8 mouse cellular contexts compared by ENCODE assay signal in genomic region chr5:100036681-100037080, GRCm38 (mm10). TPM values are rescaled to one million over a fixed set of nuclear protein-coding genes. Genes with fewer than 3 reads are reported as not detected.
DNase-seq lines count a peak whose midpoint lies in the region; ATAC-seq and TF ChIP-seq lines count a peak whose summit lies in the region.

No protein-coding gene starts in this region.

- H3K36me3 ChIP-seq in kidney, adult 2 months (ENCODE audit: control insufficient read depth, insufficient read depth, low read length), result peaks cover 3% of the 10 kb centered on the region; the same call in 1 of the 2 replicates
- H3K36me3 ChIP-seq in forebrain, embryonic 10.5 days (replicated peaks), result peaks cover 64% of the 10 kb centered on the region
- peaks cover 33% of the 10 kb centered on the region for H3K36me3 ChIP-seq in liver, adult 2 months (ENCODE audit: control insufficient read depth, insufficient read depth, low read length)
- peaks cover 45% of the 10 kb centered on the region for H3K36me3 ChIP-seq in neural tube, embryonic 12.5 days

- peaks cover 19% of the 10 kb centered on the region; the same call in 1 of the 2 replicates for H3K79me2 ChIP-seq in liver, adult 2 months (ENCODE audit: control insufficient read depth, insufficient read depth, low read length)

- DNase-seq in kidney, postnatal 4 days, result peak; percentile 38 to 49
- no peak for DNase-seq in kidney, adult 2 months
- peak; percentile 45 for DNase-seq in forebrain, embryonic 10.5 days (ENCODE audit: extremely low spot score, low spot score)
- peak; percentile 87 for DNase-seq in liver, adult 2 months (ENCODE audit: extremely low read depth, low read depth, low spot score)
- no peak for DNase-seq in adrenal gland, adult 18-20 months (ENCODE audit: low spot score in 2 of 2)
- DNase-seq in frontal cortex, postnatal 10 days (ENCODE audit: low spot score in 2 of 2), result no peak

- H3K9me3 ChIP-seq in forebrain, embryonic 10.5 days, result no peaks in the 10 kb centered on the region
- no peaks in the 10 kb centered on the region for H3K9me3 ChIP-seq in neural tube, embryonic 12.5 days

- 12% methylated on average over 7 of the region's 7 CpGs for WGBS in kidney, adult 2 months
- 43% methylated on average over 7 of the region's 7 CpGs for WGBS in forebrain, embryonic 10.5 days
- 5% methylated on average over 7 of the region's 7 CpGs for WGBS in liver, adult 2 months
- 31% methylated on average over 7 of the region's 7 CpGs for WGBS in neural tube, embryonic 12.5 days

- H3K4me2 ChIP-seq in neural tube, embryonic 12.5 days (replicated peaks), result peak overlapping the region; percentile 98

- H3K9ac ChIP-seq in liver, adult 2 months (ENCODE audit: low read depth, low read length), result peak overlapping the region; percentile 3; the same call in 1 of the 2 replicates
- peak overlapping the region; percentile 45 for H3K9ac ChIP-seq in neural tube, embryonic 12.5 days

- no peak for TF ChIP-seq POLR2A in kidney, adult 2 months (IDR thresholded peaks at IDR 0.05; ENCODE audit: low read depth, low read length)
- no peak for TF ChIP-seq POLR2A in liver, adult 2 months (IDR thresholded peaks at IDR 0.05; ENCODE audit: extremely low read depth, insufficient read depth, low read length)

- no peak for ATAC-seq in neural tube, embryonic 12.5 days (ENCODE audit: low FRiP score, low read depth)
- no peak for ATAC-seq in inflammation-experienced regulatory T-cells, adult 6 months

- no peak for TF ChIP-seq CTCF in kidney, adult 2 months (conservative IDR thresholded peaks at IDR 0.05; ENCODE audit: insufficient read depth, insufficient read length, low read depth, low read length)
- no peak for TF ChIP-seq CTCF in liver, adult 2 months (IDR thresholded peaks at IDR 0.05; ENCODE audit: low read depth, low read length)

- no peak overlapping the region for H3K4me3 ChIP-seq in kidney, adult 2 months (ENCODE audit: insufficient read depth, low read depth, low read length)
- H3K4me3 ChIP-seq in forebrain, embryonic 10.5 days, result peak overlapping the region; percentile 97
- peak overlapping the region; percentile 24; the same call in 1 of the 2 replicates for H3K4me3 ChIP-seq in liver, adult 2 months (ENCODE audit: insufficient read depth, low read depth, low read length)
- H3K4me3 ChIP-seq in neural tube, embryonic 12.5 days, result peak overlapping the region; percentile 78

- no peak overlapping the region for H3K27ac ChIP-seq in kidney, adult 2 months (ENCODE audit: insufficient read depth, low read depth, low read length)
- H3K27ac ChIP-seq in forebrain, embryonic 10.5 days, result no peak overlapping the region
- H3K27ac ChIP-seq in liver, adult 2 months (replicated peaks; ENCODE audit: insufficient read depth, low read depth, low read length), result no peak overlapping the region
- no peak overlapping the region for H3K27ac ChIP-seq in neural tube, embryonic 12.5 days

- H3K4me1 ChIP-seq in kidney, adult 2 months (ENCODE audit: control insufficient read depth, insufficient read depth, low read length), result peaks cover 9% of the 10 kb centered on the region; the same call in 1 of the 2 replicates
- H3K4me1 ChIP-seq in forebrain, embryonic 10.5 days, result peaks cover 37% of the 10 kb centered on the region
- peaks cover 3% of the 10 kb centered on the region; the same call in 1 of the 2 replicates for H3K4me1 ChIP-seq in liver, adult 2 months (ENCODE audit: control insufficient read depth, insufficient read depth, low read length)
- peaks cover 26% of the 10 kb centered on the region for H3K4me1 ChIP-seq in neural tube, embryonic 12.5 days

- no peaks in the 10 kb centered on the region for H3K27me3 ChIP-seq in kidney, adult 2 months (replicated peaks; ENCODE audit: control insufficient read depth, insufficient read depth, low read length)
- H3K27me3 ChIP-seq in forebrain, embryonic 10.5 days (ENCODE audit: poor library complexity, severe bottlenecking), result no peaks in the 10 kb centered on the region
- H3K27me3 ChIP-seq in liver, adult 2 months (ENCODE audit: control insufficient read depth, insufficient read depth, low read length), result no peaks in the 10 kb centered on the region
- H3K27me3 ChIP-seq in neural tube, embryonic 12.5 days (replicated peaks), result no peaks in the 10 kb centered on the region

RNA-seq across cellular contexts. Expression of gene Hnrnpdl, which starts 2.8 kb away (rescaled TPM):
- polyA plus RNA-seq in kidney, adult 2 months (2012; rRNA removed), result 33.4 and 40.5 TPM in 2 replicates
- 246 and 247 TPM in 2 replicates for polyA plus RNA-seq in forebrain, embryonic 10.5 days (2016; fragmentation: Nextera tagmentation; extraction: Ambion mirVana)
- total RNA-seq in liver, adult 2 months (2014; rRNA removed), result 46.9 and 51.4 TPM in 2 replicates
- polyA plus RNA-seq in liver, adult 2 months (2012; rRNA removed), result 22.5 and 28.9 TPM in 2 replicates
- 245 and 268 TPM in 2 replicates for polyA plus RNA-seq in neural tube, embryonic 12.5 days (2016; fragmentation: Nextera tagmentation; extraction: Ambion mirVana)
- total RNA-seq in adrenal gland, adult 18-20 months (2021), result 100 to 1,000 TPM in 1 of 2 experiments, 10 to 100 TPM in 1; 89.6 to 124 TPM
- 100 to 1,000 TPM; 121 to 134 (median 123) TPM for polyA plus RNA-seq in inflammation-experienced regulatory T-cells, adult 6 months (2017; shearing (Covaris generic))

RNA-seq across cellular contexts. Expression of gene Enoph1, which starts 3.1 kb away (rescaled TPM):
- polyA plus RNA-seq in kidney, adult 2 months (2012; rRNA removed), result 17.1 and 17.9 TPM in 2 replicates
- polyA plus RNA-seq in forebrain, embryonic 10.5 days (2016; fragmentation: Nextera tagmentation; extraction: Ambion mirVana), result 62.8 and 66.9 TPM in 2 replicates
- total RNA-seq in liver, adult 2 months (2014; rRNA removed), result 5.9 and 6.2 TPM in 2 replicates
- polyA plus RNA-seq in liver, adult 2 months (2012; rRNA removed), result 6.2 and 7.3 TPM in 2 replicates
- polyA plus RNA-seq in neural tube, embryonic 12.5 days (2016; fragmentation: Nextera tagmentation; extraction: Ambion mirVana), result 40.1 and 40.4 TPM in 2 replicates
- 10 to 100 TPM; 28.4 to 35.4 TPM for total RNA-seq in adrenal gland, adult 18-20 months (2021)
- polyA plus RNA-seq in inflammation-experienced regulatory T-cells, adult 6 months (2017; shearing (Covaris generic)), result 10 to 100 TPM; 25.5 to 32.2 (median 30.2) TPM

RNA-seq across cellular contexts. Expression of gene 4930524J08Rik, which starts 57.8 kb away (rescaled TPM):
- 1.8 and 4.1 TPM in 2 replicates for polyA plus RNA-seq in kidney, adult 2 months (2012; rRNA removed)
- 1.7 and 2.2 TPM in 2 replicates for polyA plus RNA-seq in forebrain, embryonic 10.5 days (2016; fragmentation: Nextera tagmentation; extraction: Ambion mirVana)
- 0.67 TPM in 1 of 2 replicates, not detected in the other for total RNA-seq in liver, adult 2 months (2014; rRNA removed)
- 0.67 and 0.82 TPM in 2 replicates for polyA plus RNA-seq in liver, adult 2 months (2012; rRNA removed)
- 2.0 and 2.1 TPM in 2 replicates for polyA plus RNA-seq in neural tube, embryonic 12.5 days (2016; fragmentation: Nextera tagmentation; extraction: Ambion mirVana)
- 1 to 10 TPM; 1.8 to 2.0 TPM for total RNA-seq in adrenal gland, adult 18-20 months (2021)
- polyA plus RNA-seq in inflammation-experienced regulatory T-cells, adult 6 months (2017; shearing (Covaris generic)), result not detected

RNA-seq across cellular contexts. Expression of gene Hnrnpd, which starts 57.9 kb away (rescaled TPM):
- polyA plus RNA-seq in kidney, adult 2 months (2012; rRNA removed), result 20.3 and 21.2 TPM in 2 replicates
- polyA plus RNA-seq in forebrain, embryonic 10.5 days (2016; fragmentation: Nextera tagmentation; extraction: Ambion mirVana), result 200 and 207 TPM in 2 replicates
- 9.6 and 12.6 TPM in 2 replicates for total RNA-seq in liver, adult 2 months (2014; rRNA removed)
- polyA plus RNA-seq in liver, adult 2 months (2012; rRNA removed), result 20.3 and 25.4 TPM in 2 replicates
- 434 and 513 TPM in 2 replicates for polyA plus RNA-seq in neural tube, embryonic 12.5 days (2016; fragmentation: Nextera tagmentation; extraction: Ambion mirVana)
- total RNA-seq in adrenal gland, adult 18-20 months (2021), result 10 to 100 TPM; 82.5 to 88.8 TPM
- 10 to 100 TPM; 43.1 to 68.3 (median 56.9) TPM for polyA plus RNA-seq in inflammation-experienced regulatory T-cells, adult 6 months (2017; shearing (Covaris generic))

Comparison
In these comparisons a context has a peak if more than half of its experiments do, and no peak if none do; other contexts are left out.
1. DNase-seq: peak in kidney, postnatal 4 days (2 of 2), forebrain, embryonic 10.5 days (single experiment) and liver, adult 2 months (single experiment); none in kidney, adult 2 months (single experiment), adrenal gland, adult 18-20 months (0 of 2) and frontal cortex, postnatal 10 days (0 of 2).